Mouse (Mus musculus): ENCODE measurements at regions not wholly inside any gene's neighbourhood (a gene's known extent, or its start where the extent isn't known, plus 50 kb on each side); places are given as distances from the start of the nearest gene placed in this dataset.

DNA sequence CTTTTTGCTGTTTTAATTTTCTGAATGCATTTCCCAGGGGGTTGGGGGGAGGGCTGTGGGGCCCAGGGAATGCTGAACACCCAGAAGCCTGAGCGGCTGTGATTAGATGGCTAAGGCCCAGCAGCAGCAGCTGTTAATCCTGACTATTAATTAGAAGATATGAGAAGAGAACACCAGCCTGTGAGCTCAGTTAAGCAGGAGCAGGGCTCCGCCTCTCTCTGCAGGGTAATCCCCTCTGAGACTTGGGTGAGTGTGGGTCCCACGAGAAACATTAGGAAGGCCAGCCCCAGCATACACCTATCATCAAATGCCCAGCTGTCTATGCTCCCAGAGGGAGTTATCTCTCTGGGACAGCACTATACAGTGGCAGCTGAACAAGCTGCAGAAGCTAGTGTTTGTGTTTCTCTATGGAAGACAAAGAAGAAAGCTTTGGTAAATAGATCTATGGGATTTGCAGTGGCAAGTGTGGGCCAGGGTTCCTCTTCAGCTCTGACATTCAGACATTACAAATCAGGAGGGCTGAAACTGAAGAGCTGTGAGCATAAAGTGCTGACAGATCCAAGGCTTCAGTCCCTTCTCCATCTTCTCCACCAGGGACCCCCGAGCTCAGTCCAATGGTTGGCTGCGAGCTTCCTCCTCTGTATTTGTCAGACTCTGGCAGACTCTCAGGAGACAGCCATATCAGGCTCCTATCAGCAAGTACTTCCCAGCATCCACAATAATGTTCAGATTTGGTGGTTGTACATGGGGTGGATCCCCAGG is 781.9 kb downstream of the Gm9195 start:
- Histone ChIP-seq H3K27ac (ENCODE audit: low read length) (no peak overlapping the region), H3K4me2 (replicated peaks; ENCODE audit: low read depth, low read length) (no peak overlapping the region), H3K4me1 (ENCODE audit: insufficient read depth, low read depth, low read length) (no peaks in the 10 kb centered on the region), H3K9me3 (ENCODE audit: low read length) (no peaks in the 10 kb centered on the region), H3K4me3 (ENCODE audit: low read depth, low read length) (no peak overlapping the region), H3K27me3 (replicated peaks; ENCODE audit: insufficient read depth, low read length) (no peaks in the 10 kb centered on the region), H3K9ac (replicated peaks; ENCODE audit: low read depth) (no peak overlapping the region), H3K36me3 (ENCODE audit: insufficient read depth, low read length) (no peaks in the 10 kb centered on the region)
- TF ChIP-seq CTCF (IDR thresholded peaks at IDR 0.05) (no peak), EP300 (IDR thresholded peaks at IDR 0.05) (no peak)
- ATAC-seq (no peak), DNase-seq (ENCODE audit: low spot score) (no peak)
- WGBS: 46% methylated on average over 5 of the region's 5 CpGs

DNA sequence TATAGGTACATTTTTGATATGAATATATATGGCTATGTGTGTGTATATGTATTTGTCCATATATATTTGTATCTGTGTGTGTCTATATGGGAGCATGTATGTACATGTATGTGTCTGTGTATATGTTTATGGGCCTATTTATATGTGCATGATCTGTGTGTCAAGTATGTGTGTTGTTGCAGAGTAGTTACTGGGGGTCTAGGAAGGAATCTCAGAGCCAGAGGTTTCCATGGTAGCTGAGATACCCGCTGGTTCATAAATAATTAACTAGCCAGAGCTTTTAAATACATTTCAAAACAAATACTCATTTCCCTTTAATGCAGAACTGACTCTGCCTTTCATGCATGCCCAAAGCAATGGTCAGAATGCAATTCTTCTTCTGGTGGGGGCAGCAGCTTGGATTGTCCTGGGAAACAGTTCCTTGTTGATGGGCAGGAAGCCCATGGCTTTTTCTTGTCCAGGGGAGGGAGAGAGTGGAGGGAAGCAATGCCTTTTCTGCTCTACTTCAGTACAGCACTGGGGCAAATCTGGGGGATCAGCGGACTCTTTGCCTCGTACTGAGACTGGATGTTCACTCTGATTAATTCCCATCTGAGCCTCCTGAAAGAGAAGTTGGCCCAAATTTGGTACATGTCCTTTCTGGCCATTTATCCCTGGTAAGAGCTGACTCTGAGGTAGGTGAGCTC is 798.7 kb downstream of the Gm9195 start:
- Histone ChIP-seq H3K27me3 (replicated peaks; ENCODE audit: insufficient read depth, low read length) (no peaks in the 10 kb centered on the region), H3K4me1 (ENCODE audit: insufficient read depth, low read depth, low read length) (no peaks in the 10 kb centered on the region), H3K9me3 (ENCODE audit: low read length) (no peaks in the 10 kb centered on the region), H3K9ac (replicated peaks; ENCODE audit: low read depth) (no peak overlapping the region), H3K36me3 (ENCODE audit: insufficient read depth, low read length) (no peaks in the 10 kb centered on the region), H3K4me3 (ENCODE audit: low read depth, low read length) (no peak overlapping the region), H3K4me2 (replicated peaks; ENCODE audit: low read depth, low read length) (no peak overlapping the region), H3K27ac (ENCODE audit: low read length) (no peak overlapping the region)
- ATAC-seq (no peak), DNase-seq (ENCODE audit: low spot score) (no peak)
- WGBS: 72% methylated on average over 3 of the region's 3 CpGs
- no peak for TF ChIP-seq CTCF (IDR thresholded peaks at IDR 0.05)
- no peak for TF ChIP-seq EP300 (IDR thresholded peaks at IDR 0.05)

DNA sequence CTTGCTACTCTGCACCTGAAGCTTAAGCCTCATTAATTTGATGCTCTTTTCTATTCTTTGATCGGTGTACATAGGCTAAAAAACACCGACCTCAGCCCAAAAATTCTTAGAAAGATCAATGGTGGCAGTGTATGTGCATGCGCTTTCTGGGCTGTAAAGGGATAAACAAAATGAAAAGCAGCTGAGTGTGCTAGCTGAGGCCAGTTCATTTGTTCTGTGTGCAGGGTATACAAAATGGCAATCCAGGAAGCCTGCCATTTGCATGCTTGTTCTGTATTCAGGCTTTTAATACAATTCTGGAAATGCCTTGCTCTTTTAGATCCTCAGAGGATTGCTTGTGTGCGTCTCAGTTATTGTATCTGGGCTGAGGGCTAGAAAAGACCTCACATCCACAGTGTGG is 817.1 kb downstream of the Gm9195 start:
- H3K4me2 ChIP-seq (replicated peaks; ENCODE audit: low read depth, low read length): no peak overlapping the region
- no peak overlapping the region for H3K9ac ChIP-seq (replicated peaks; ENCODE audit: low read depth)
- ATAC-seq (no peak), DNase-seq (ENCODE audit: low spot score) (no peak)
- H3K9me3 ChIP-seq (ENCODE audit: low read length): no peaks in the 10 kb centered on the region
- no peaks in the 10 kb centered on the region for H3K36me3 ChIP-seq (ENCODE audit: insufficient read depth, low read length)
- H3K27ac ChIP-seq (ENCODE audit: low read length): no peak overlapping the region
- H3K4me3 ChIP-seq (ENCODE audit: low read depth, low read length): no peak overlapping the region
- TF ChIP-seq CTCF (IDR thresholded peaks at IDR 0.05) (no peak), EP300 (IDR thresholded peaks at IDR 0.05) (no peak)
- no peaks in the 10 kb centered on the region for H3K4me1 ChIP-seq (ENCODE audit: insufficient read depth, low read depth, low read length)
- H3K27me3 ChIP-seq (replicated peaks; ENCODE audit: insufficient read depth, low read length): no peaks in the 10 kb centered on the region
- WGBS: 85% methylated on average over 4 of the region's 4 CpGs

DNA sequence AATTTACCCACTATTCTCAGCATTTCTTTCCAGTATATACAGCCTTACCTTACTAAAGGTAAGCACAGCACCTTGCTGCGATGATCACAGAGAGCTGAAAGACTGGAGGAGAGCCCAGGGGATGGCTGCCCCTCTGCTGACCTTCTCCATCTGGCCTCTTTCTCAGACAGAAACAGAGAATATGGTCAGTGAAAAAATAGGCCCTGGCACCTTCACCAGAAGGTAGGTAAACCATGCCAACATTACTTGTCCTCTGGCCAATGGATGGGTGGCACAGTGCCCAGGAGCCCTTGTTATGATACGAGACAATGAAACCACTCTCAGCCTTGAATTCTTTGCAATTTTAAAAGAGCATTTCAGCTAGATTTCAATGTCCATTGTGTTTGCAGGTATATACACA is 817.8 kb downstream of the Gm9195 start:
- TF ChIP-seq EP300 (IDR thresholded peaks at IDR 0.05) (no peak), CTCF (IDR thresholded peaks at IDR 0.05) (no peak)
- no peaks in the 10 kb centered on the region for H3K27me3 ChIP-seq (replicated peaks; ENCODE audit: insufficient read depth, low read length)
- no peak for DNase-seq (ENCODE audit: low spot score)
- no peak overlapping the region for H3K4me2 ChIP-seq (replicated peaks; ENCODE audit: low read depth, low read length)
- no peaks in the 10 kb centered on the region for H3K9me3 ChIP-seq (ENCODE audit: low read length)
- H3K27ac ChIP-seq (ENCODE audit: low read length): no peak overlapping the region
- no peaks in the 10 kb centered on the region for H3K4me1 ChIP-seq (ENCODE audit: insufficient read depth, low read depth, low read length)
- no peak overlapping the region for H3K9ac ChIP-seq (replicated peaks; ENCODE audit: low read depth)
- ATAC-seq: no peak
- no peaks in the 10 kb centered on the region for H3K36me3 ChIP-seq (ENCODE audit: insufficient read depth, low read length)
- 65% methylated on average over 2 of the region's 2 CpGs for WGBS
- no peak overlapping the region for H3K4me3 ChIP-seq (ENCODE audit: low read depth, low read length)

DNA sequence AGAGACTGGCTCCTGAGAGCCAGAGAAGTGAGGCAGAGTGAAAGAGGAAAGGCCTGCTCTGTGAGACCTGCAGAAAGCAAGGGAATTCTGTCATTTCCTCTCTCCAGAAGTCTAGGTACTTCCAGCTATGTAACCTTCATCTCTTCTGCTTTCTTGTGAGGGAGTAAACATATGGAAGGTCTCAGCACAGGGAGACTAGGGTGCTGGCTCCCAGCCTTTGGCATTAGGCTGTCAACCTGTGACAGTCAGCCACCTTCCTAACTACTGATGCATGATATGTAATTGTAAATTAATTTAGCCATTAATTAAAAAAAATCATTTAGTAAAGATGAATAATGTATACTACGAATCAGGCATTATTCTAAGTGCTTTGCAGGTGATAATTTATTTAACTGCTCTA is 819.2 kb downstream of the Gm9195 start:
- H3K27ac ChIP-seq (ENCODE audit: low read length): no peak overlapping the region
- no peak for DNase-seq (ENCODE audit: low spot score)
- no peak overlapping the region for H3K9ac ChIP-seq (replicated peaks; ENCODE audit: low read depth)
- no peak for ATAC-seq
- no peaks in the 10 kb centered on the region for H3K4me1 ChIP-seq (ENCODE audit: insufficient read depth, low read depth, low read length)
- 40% methylated on average over 1 of the region's 1 CpGs for WGBS
- no peaks in the 10 kb centered on the region for H3K9me3 ChIP-seq (ENCODE audit: low read length)
- no peaks in the 10 kb centered on the region for H3K27me3 ChIP-seq (replicated peaks; ENCODE audit: insufficient read depth, low read length)
- TF ChIP-seq EP300 (IDR thresholded peaks at IDR 0.05) (no peak), CTCF (IDR thresholded peaks at IDR 0.05) (no peak)
- no peaks in the 10 kb centered on the region for H3K36me3 ChIP-seq (ENCODE audit: insufficient read depth, low read length)
- no peak overlapping the region for H3K4me3 ChIP-seq (ENCODE audit: low read depth, low read length)
- no peak overlapping the region for H3K4me2 ChIP-seq (replicated peaks; ENCODE audit: low read depth, low read length)

DNA sequence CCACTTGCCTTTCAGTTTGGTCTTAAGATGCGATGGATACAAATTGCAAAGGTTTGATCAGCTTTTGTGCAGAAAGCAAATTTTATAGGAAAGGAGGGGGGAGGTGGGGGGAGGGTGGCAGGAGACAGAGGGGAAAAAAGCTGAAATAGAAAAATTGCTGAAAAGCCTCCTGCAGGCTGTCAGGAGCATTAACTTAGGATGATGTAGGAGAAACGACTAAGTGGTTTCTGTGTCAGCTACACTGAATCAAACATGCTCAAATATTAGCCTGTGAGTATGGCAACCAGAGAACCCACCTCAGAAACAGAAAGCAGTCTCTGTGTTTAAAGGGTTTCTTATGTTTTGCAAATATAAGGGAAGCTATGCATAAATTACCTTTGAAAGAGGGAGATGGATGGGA is 819.6 kb downstream of the Gm9195 start:
- Histone ChIP-seq H3K4me1 (ENCODE audit: insufficient read depth, low read depth, low read length) (no peaks in the 10 kb centered on the region), H3K9ac (replicated peaks; ENCODE audit: low read depth) (no peak overlapping the region), H3K4me2 (replicated peaks; ENCODE audit: low read depth, low read length) (no peak overlapping the region), H3K27ac (ENCODE audit: low read length) (no peak overlapping the region), H3K4me3 (ENCODE audit: low read depth, low read length) (no peak overlapping the region), H3K27me3 (replicated peaks; ENCODE audit: insufficient read depth, low read length) (no peaks in the 10 kb centered on the region), H3K9me3 (ENCODE audit: low read length) (no peaks in the 10 kb centered on the region), H3K36me3 (ENCODE audit: insufficient read depth, low read length) (no peaks in the 10 kb centered on the region)
- WGBS: 46% methylated on average over 2 of the region's 2 CpGs
- no peak for TF ChIP-seq CTCF (IDR thresholded peaks at IDR 0.05)
- no peak for TF ChIP-seq EP300 (IDR thresholded peaks at IDR 0.05)
- DNase-seq (ENCODE audit: low spot score): no peak
- no peak for ATAC-seq

Measured in lung, postnatal 0 days (tissue).